Mouse (Mus musculus) erythroblast, embryonic 14.5 days (primary cell): Measurements from ENCODE around the gene Abhd6. TPM values are rescaled to one million over a fixed set of nuclear protein-coding genes. Genes with fewer than 3 reads are reported as not detected.

Source experiments
- H3K27me3 ChIP-seq: 2 replicates; pipeline ENCODE4 v1.6.1; 2012; ENCODE audit warnings: inconsistent platforms; ENCODE audit not compliant: control insufficient read depth
- H3K36me3 ChIP-seq: 2 replicates; pipeline ENCODE4 v1.6.1; 2012; ENCODE audit warnings: mild to moderate bottlenecking, inconsistent platforms; ENCODE audit not compliant: control insufficient read depth
- H3K4me1 ChIP-seq: 2 replicates; pipeline ENCODE4 v1.6.1; 2012; ENCODE audit warnings: inconsistent platforms; ENCODE audit not compliant: control insufficient read depth
- H3K4me3 ChIP-seq: replicated peaks from 2 replicates; pipeline ENCODE3; 2012; ENCODE audit warnings: moderate library complexity, mild to moderate bottlenecking, inconsistent platforms
- H3K9me3 ChIP-seq: 2 replicates; pipeline ENCODE4 v1.6.1; 2012; ENCODE audit warnings: low read length, inconsistent platforms, mixed read lengths; ENCODE audit not compliant: control insufficient read depth
- GATA1 ChIP-seq: IDR thresholded peaks from 2 replicates; pipeline ENCODE4 v1.6.1; 2012; ENCODE audit warnings: low read length, inconsistent platforms, mixed read lengths
- TAL1 ChIP-seq: IDR thresholded peaks from 3 replicates; pipeline ENCODE4 v1.6.1; 2012; ENCODE audit warnings: low read length, inconsistent platforms, mixed read lengths
- polyA plus RNA-seq: library from polyadenylated mRNA; stranded (reverse); fragments of >175 nt; gene quantifications from 2 replicates; pipeline ENCODE4 v1.2.3, GENCODE M21; 2012

Gene Abhd6
- polyA plus RNA-seq, 1 experiment = not detected

GRCm38 (mm10) chr14:8056076-8056475, 53.4 kb downstream of the Abhd6 start:
- Histone ChIP-seq H3K9me3 (no peaks in the 10 kb centered on the region), H3K4me3 (no peak overlapping the region), H3K27me3 (no peaks in the 10 kb centered on the region), H3K36me3 (no peaks in the 10 kb centered on the region; the same call in 1 of the 2 replicates), H3K4me1 (no peaks in the 10 kb centered on the region)
- TF ChIP-seq TAL1 (no peak), GATA1 (no peak)

DNA sequence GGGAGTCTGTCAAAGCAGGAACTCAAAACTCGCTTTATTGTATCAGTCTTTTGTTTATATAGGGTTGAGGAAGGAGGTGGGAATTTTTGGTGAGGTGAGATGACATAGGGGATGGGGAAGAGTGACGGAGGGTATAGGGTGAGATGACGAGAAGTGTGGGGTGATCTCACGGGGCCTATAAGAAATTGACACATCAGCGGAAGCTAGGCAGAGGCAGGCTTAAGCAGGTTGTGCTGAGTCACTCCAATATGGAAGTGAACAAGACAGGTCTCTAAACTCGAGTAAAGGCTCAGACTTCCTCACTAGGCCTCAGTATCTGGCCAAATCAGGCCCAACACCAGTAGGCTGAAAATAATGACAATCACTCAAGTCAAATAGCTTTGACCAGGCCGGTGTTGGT, 57.2 kb downstream of the Abhd6 start:
- H3K4me1 ChIP-seq = peaks cover 11% of the 10 kb centered on the region
- TF ChIP-seq TAL1 = no peak
- no peak for TF ChIP-seq GATA1
- H3K9me3 ChIP-seq = no peaks in the 10 kb centered on the region
- no peaks in the 10 kb centered on the region for H3K36me3 ChIP-seq
- no peak overlapping the region for H3K4me3 ChIP-seq
- H3K27me3 ChIP-seq = no peaks in the 10 kb centered on the region

GRCm38 (mm10) chr14:8062076-8062475, 59.4 kb downstream of the Abhd6 start:
- peaks cover 13% of the 10 kb centered on the region for H3K4me1 ChIP-seq
- H3K9me3 ChIP-seq = no peaks in the 10 kb centered on the region
- H3K27me3 ChIP-seq = no peaks in the 10 kb centered on the region
- no peak for TF ChIP-seq TAL1
- TF ChIP-seq GATA1 = no peak
- H3K36me3 ChIP-seq = no peaks in the 10 kb centered on the region
- H3K4me3 ChIP-seq = no peak overlapping the region

DNA sequence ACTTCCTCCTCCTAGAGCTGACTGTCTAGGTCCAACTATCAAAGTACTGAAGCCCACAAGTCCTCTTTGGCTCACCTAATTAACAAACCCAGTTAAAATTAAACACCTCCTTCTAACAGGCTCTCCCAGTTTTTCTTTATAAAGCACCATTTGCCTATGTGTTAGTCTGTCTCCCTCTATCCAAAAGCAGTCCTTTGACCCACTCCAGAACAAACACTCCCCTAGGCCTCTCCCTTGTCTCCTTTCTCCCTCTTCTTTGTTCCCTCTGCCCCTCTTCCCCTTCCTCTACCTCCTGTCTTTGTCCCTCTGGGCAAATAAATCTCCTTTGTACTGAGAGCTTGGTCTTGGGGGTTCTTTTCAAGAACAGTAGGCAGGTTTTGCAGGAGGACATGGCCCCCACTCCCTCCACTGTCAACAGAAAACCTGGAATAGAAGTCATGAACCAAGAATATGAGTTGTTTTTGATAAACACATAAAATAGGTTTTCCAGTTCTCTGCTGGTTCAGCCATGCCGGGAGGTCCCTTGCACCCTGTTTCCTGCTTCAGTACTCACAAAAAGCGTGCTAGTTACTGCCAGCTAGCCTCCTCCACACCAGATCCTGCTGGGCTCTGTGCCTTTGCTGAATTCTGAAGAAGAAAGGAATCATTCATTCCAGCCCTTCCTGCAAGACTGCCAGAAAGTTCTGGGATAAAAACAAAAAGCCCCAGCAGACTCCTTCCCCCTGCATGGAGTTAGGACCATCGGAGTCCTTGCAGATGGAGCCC, 60.0 kb downstream of the Abhd6 start:
- peaks cover 13% of the 10 kb centered on the region for H3K4me1 ChIP-seq
- H3K4me3 ChIP-seq = no peak overlapping the region
- H3K36me3 ChIP-seq = no peaks in the 10 kb centered on the region
- H3K27me3 ChIP-seq = no peaks in the 10 kb centered on the region
- no peak for TF ChIP-seq TAL1
- no peak for TF ChIP-seq GATA1
- no peaks in the 10 kb centered on the region for H3K9me3 ChIP-seq

DNA sequence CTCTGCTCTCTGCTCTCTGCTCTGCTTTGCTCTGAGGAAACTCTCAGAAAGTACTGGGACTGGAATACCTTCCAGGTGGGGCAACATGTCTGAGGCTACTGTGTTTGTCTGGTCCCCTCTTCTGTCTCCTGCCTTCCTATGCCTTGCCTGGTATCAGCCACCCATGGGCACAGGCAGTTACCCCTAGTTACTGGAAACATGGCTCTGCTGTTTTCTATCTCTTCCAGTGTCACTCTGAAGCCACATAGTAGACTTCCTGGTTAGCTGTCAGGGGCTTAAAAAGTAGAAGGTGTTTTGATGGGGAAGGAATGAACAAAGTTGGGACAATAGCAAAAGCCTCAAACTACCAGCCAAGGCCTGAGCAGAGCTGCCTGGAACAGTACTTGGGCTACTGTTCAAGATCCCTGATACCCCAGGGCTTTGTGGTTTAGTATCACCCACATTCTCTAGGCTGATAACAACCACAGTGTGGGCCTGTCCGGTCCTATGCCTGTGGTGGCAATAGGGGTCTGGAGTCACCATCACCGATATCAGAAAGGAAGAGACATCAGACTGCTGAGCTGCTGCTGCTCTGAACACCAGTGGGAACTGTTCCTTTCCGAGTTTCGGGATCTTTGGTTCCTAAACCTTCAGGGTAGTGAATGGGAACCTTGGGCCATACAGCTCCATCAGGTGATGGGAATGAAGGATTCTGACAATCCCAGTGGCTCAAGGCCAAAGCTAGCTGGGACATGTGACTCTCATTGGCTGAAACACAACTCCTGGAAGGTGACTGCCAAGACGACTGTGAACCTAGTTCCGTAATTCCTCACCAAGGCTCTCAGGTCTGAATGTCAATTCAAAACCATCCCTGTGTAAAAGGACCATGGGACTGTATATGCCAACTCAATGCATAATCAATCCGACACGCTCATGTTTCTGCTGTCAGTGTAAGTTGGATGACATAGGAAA, 61.4 kb downstream of the Abhd6 start:
- no peak for TF ChIP-seq TAL1
- TF ChIP-seq GATA1 = no peak
- Histone ChIP-seq H3K4me1 (peaks cover 13% of the 10 kb centered on the region), H3K4me3 (no peak overlapping the region), H3K9me3 (no peaks in the 10 kb centered on the region), H3K27me3 (no peaks in the 10 kb centered on the region), H3K36me3 (no peaks in the 10 kb centered on the region)

- Histone ChIP-seq H3K36me3 (peaks cover 25% of the 10 kb centered on the region), H3K27me3 (no peaks in the 10 kb centered on the region), H3K4me1 (peaks cover 38% of the 10 kb centered on the region), H3K9me3 (no peaks in the 10 kb centered on the region), H3K4me3 (peak within 1 kb of the TSS; percentile 84)
- no peak for TF ChIP-seq GATA1
- TF ChIP-seq TAL1 = no peak
These were observed 77.5 kb downstream of the Abhd6 start, which contains the start of gene Rpp14 for GRCm38 (mm10) chr14:8080165-8080679. TSS of gene Rpp14 (plus strand) at chr14:8080367.

GRCm38 (mm10) chr14:8080718-8081117, 78.0 kb downstream of the Abhd6 start:
- Histone ChIP-seq H3K4me1 (peaks cover 34% of the 10 kb centered on the region), H3K4me3 (peak overlapping the region; percentile 84), H3K27me3 (no peaks in the 10 kb centered on the region), H3K9me3 (no peaks in the 10 kb centered on the region), H3K36me3 (peaks cover 30% of the 10 kb centered on the region)
- TF ChIP-seq TAL1 = no peak
- no peak for TF ChIP-seq GATA1

GRCm38 (mm10) chr14:8082949-8083348, 80.2 kb downstream of the Abhd6 start:
- H3K4me3 ChIP-seq = no peak overlapping the region
- no peaks in the 10 kb centered on the region for H3K9me3 ChIP-seq
- peaks cover 33% of the 10 kb centered on the region for H3K4me1 ChIP-seq
- H3K36me3 ChIP-seq = peaks cover 44% of the 10 kb centered on the region
- TF ChIP-seq GATA1 = no peak
- no peak for TF ChIP-seq TAL1
- no peaks in the 10 kb centered on the region for H3K27me3 ChIP-seq

GRCm38 (mm10) chr14:8089016-8089415, 86.3 kb downstream of the Abhd6 start:
- peaks cover 58% of the 10 kb centered on the region for H3K36me3 ChIP-seq
- TF ChIP-seq GATA1 = no peak
- no peak for TF ChIP-seq TAL1
- H3K4me1 ChIP-seq = no peaks in the 10 kb centered on the region
- H3K4me3 ChIP-seq = no peak overlapping the region
- no peaks in the 10 kb centered on the region for H3K27me3 ChIP-seq
- no peaks in the 10 kb centered on the region for H3K9me3 ChIP-seq
